Mouse (Mus musculus) 3134 (cell line): ENCODE results near the gene Sbno2.
A peak's percentile ranks its signal among the peaks of the same experiment; 100 is the strongest.

ENCODE experiments used
- DNase-seq: peaks from one replicate; pipeline ENCODE4 v3.0.0-alpha.2; 2011; ENCODE audit warnings: low spot score; ENCODE audit not compliant: insufficient read length; ENCODE audit errors: extremely low read depth

Gene Sbno2

GRCm38 (mm10) chr10:80129846-80130245 is 24.5 kb upstream of the Sbno2 start:
- no peak for DNase-seq

DNA sequence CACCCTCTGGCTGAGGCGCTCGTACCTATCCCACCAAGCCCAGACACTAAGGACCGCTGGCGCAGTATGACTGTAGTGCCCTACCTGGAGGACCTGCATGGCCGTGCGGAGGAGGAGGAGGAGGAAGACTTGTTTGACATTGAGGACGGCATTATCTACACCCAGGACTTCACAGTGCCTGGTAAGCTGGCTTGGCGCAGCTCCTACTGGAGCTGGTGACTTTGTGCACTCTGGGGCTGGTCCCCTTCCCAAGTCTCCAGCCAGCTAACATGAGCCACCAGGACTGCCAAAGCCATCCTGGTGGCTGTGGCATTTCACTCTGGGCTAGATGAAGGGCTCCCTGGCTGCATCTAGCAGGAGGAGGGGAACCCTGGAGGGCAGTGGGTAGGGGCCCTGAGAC is 22.5 kb upstream of the Sbno2 start:
- no peak for DNase-seq

DNA sequence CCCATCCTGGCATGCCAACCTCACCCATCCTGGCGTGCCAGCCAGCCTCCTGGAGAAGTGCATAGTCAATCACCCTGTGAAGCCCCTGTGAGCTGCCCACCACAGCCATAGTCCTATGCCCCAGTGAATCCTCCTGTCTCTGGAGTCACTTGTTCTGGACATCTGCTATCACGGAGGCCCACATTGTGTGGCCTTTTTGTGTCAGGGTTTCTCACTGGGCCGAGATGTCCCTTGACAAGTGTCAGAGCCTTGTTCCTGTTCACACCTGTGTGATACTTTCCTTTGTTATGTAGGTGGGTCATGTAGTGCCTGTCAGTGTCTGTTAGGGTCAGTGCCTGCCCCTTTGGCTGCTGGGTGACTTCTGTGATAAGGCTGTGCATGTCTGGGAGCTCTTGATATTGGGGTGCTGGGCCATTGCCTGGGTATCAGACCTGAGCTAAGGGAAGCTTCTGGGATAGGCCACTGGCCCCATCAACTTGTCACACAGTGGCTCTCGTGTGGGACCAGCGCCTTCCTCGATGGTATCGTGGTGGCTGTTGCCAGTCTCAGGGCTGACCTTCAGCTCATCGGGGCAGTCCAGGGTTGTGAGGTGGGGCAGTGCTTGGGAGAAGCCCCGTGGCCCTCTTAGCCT is 18.7 kb upstream of the Sbno2 start:
- DNase-seq: no peak

DNA sequence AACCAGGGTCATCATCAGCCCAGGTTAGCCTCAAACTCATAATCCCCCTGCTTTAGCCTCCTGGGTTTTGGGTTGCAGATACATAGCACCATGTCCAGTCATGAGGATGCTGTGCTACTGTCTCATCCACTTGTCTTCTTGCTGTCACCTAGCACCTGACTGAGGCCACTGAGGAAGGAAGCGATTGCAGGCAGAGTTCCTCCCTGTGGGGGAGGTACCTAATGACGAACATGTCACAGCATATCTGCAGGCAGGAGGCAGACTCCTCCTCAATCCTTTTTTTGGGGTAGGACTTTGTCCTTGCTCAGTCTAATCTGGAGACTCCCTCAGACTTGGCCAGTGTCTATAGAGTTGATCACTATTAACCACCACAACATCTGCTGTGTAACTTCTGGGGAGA is 16.3 kb upstream of the Sbno2 start:
- no peak for DNase-seq

DNA sequence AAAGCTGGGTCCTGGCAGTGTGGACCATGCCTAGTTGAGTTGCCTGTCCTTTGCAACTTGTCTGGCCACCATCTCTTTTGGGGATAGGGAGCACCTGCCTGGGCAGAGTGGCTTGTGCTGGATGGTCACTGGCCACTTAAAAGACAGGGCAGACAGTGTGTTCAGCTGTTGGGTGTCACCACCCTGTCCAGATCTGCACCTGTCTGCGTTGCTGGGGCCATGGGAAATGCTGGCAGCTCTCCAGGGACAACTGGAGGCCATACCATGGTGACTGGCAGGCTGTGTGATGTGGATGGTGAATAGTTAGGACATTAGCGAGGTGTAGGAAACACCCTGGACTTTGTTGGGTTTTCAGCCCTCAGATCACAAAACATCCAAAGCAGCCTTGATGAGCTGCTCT is 14.8 kb upstream of the Sbno2 start:
- no peak for DNase-seq

DNA sequence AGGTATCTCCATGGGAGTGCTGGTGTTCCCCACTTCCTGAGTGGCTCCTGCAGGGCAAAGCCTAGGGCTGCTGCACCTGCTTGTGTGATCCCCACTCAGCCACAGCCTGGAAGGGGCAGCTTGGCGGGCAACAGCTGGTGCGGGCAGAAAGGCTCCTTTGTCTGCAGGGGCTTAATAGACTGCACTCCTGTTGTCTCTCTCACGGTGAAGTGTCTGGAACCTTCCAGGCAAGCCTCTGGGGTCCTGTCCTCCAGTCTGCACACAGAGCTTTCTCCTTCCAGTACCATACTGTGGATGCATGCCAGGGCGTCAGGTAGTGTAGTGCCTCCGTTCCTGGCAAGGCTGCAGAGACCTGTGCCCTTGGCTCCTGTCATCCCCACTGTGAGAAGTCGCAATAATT is 13.2 kb upstream of the Sbno2 start:
- DNase-seq: no peak

- DNase-seq: no peak
Measured at GRCm38 (mm10) chr10:80117736-80118135, 12.4 kb upstream of the Sbno2 start.

- peak; percentile 56 for DNase-seq
Measured at GRCm38 (mm10) chr10:80116927-80117691, 11.7 kb upstream of the Sbno2 start.

DNA sequence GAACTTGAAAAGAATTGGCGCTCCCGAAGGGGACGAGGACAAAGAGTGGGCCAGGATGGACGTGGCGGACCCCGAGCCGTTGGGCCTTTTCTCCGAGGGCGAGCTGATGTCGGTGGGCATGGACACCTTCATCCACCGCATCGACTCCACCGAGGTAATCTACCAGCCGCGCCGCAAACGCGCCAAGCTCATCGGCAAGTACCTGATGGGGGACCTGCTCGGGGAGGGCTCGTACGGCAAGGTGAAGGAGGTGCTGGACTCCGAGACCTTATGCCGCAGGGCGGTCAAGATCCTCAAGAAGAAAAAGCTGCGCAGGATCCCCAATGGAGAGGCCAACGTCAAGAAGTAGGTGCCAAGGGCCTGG is 11.2 kb upstream of the Sbno2 start:
- DNase-seq: peak; percentile 57

GRCm38 (mm10) chr10:80115944-80116335 is 10.6 kb upstream of the Sbno2 start:
- no peak for DNase-seq

- DNase-seq: peak; percentile 99
Measured at GRCm38 (mm10) chr10:80115290-80115943, 10.0 kb upstream of the Sbno2 start, which contains the start of gene Stk11. Stk11 (plus strand) TSS chr10:80115803.

DNA sequence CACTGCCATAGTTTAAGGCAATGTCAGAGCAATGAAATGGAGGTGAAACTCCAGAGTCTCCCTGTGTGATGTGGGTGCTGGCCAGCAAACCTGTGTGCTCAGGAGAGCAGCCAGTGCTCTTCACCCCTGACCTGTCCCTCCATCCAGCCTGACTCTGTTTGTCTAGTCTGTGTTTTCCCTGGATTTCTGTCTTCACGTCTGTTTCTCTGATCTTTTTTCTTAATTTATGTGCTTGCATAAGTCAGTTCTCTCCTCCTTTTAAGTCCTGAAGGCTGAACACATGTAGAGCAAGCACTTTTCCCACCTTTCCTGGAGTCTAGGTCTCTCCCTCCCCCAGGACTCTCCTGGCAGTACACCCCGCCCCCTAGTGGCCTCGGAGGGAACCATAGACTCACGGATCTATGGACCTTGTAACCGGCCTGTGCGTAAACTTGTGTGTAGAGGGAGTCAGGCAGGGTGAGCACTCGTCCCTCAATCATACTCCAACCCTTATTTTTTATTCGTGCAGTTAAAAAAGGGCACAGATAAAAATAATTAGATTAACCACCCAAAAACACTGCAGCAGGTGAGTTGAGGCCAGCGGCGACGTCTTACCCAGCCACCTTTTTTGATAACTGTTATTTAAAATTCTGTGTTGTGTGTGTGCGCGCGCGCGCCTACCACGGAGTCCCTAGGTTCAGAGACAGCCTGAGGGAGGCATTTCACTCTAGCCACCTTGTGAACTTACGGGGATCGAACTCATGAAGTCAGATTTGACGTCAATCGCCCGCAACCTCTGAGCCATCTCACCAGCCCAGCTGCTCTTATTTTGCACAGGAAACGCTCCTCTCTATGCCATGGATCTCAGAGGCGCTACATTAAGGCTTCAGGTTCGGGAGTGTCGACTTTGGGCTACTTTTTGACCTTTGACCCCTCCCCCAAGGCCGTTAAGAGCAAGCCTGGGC is 9.2 kb upstream of the Sbno2 start:
- peak; percentile 68 for DNase-seq

DNA sequence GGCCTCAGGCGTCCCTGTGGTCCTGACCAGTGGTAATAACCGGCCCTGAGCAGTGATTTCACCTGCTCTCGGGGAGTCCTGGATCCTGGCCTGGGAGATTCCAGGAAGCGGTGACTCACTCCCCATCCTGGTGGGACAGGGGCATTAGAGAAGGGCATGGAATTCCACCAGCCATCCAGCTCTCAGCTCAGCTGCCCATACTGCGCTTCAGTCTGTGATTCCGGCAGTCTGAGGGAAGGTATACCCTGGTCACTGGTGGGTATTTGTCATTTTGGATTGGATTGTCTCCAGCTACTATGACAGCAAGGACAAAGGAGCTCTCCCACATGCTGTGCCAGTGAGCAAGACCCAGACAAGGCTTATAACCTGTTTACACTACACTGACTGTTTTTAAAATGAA is 2.3 kb upstream of the Sbno2 start:
- peak; percentile 78 for DNase-seq

DNA sequence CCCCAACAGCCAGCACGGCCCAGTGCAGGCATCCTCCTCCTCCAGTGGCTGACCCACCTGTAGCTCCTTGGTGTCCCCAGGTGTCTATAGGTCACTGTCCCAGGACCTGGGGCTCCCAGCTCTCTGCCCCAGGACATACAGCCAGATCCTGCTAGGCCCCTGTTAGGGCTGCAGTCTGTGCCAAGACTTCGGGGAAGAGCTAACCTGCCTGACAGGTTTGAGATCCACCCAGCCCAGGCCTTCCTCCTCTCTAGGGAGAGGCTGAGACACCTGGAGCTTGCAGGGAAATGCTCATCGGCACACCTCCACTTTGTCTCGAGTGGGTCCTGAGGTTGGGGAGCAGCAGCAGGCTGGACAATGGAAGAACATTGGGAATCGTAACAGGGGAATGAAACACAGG is 555 bp upstream of the Sbno2 start:
- DNase-seq: no peak

DNA sequence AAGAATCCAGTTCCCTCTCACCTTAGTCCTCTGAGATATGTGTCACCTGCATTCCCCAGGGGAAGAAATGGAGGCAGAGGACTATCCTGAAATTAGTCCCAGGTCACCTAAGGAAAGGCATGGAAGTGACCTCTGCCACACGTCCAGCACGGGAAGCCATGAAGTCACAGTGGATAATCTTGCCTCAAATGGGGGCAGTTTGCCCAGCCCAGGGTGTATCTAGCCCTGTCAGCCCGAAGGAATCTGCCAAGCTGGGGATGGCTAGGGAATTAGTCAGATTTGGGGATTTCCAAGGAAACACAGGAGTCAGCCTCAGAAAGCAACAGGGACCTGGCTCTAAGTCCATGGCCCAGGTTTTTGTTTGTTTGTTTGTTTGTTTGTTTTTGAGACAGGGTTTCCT is 1.2 kb downstream of the Sbno2 start:
- peak; percentile 76 for DNase-seq

- no peak for DNase-seq
Measured at GRCm38 (mm10) chr10:80103032-80103431, 2.3 kb downstream of the Sbno2 start.

DNA sequence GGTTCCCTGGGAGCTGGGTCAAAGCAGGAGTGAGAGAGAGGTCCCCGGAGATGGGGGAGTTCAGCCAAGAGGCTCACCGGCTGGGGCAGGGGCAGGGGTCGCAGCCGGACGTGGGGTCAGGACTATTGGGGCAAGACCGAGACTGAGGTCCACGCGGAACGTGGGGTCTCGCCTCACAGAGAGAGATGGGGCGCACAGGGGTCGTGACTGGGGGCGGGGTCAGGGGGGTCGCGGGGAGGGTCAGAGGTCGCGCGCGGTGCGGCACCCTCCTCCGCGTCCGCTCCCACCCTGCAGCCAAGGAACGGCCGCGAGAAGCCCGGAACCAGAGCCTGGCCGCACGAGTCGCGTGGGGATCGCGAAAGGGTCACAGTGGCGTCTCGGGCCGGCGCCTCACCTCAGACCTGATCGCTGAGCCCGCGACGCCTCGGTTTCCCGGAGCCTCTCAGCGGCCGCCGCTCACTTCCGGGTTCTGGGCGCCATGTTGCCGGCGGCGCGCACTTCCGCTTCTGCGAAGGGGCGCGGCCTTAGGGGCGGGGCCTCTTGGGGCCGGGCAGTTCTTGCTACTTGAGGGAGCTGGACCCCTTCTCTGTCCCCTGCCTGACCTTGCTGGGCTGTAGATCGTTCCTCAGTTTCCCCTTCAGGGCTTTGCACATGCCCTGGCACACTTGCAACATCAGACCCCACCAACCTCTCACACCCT is 3.0 kb downstream of the Sbno2 start:
- DNase-seq: peak; percentile 84

DNA sequence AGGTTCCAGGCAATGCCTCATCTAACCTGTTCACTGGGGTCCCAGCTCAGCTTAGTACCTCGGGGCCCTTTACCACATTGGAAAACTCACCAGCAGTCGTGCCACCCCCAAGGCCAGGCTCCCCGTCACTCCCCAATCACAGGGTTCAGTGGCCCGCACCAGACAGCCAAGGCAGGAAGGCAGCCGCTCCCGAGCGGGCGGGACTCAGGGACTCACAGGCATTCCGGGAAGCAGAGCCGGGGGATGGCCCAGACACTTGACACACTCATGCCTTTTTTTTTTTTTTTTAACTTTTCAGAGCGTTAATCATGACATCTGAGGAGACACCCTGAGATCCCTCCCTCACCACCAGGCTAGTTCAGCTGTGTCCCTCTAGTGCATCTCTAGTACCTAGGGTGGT is 4.4 kb downstream of the Sbno2 start:
- DNase-seq: peak; percentile 73

DNA sequence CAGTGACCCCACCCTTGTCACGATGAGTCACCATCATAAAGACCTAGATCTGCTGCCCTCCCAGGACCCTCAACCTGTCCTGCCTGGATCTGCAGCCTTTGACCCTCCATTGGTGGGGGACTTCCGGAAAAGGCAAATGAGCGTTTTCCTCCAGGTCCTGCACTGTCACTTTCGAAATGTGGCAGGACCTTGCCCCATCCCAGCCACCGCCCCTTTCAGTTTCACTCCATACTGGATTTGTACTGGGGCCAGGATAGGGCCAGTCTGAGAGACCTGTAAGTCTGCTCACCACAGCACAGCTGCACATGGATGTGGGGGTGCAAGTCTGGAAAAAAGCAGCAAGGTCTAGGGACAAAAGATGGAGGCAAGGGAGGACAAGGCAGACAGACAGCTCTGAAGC is 6.7 kb downstream of the Sbno2 start:
- no peak for DNase-seq

DNA sequence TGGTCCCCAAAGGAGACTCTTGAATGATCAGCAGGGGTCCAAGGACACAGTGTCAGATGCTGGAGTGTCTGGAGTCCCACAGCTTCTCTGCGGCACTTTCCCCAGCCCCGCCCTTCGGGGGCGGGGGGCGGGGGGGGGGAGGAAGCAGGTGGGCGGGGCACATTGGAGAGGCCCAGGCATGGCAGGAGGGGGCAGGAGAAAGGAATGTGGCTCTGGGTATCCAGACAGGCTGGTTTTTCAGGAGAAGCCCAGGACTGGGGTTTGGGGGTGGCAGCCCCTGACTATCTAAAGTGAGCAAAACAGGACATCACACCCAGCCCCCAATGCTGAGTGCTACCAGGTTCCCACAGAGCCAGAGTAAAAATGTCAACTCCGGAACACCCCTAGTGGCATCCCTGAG is 8.1 kb downstream of the Sbno2 start:
- DNase-seq: no peak
